Mouse (Mus musculus) layer of hippocampus, adult 11-12 months (tissue): ENCODE measurements around the gene Nmt1.

Source experiments
- DNase-seq: peaks from one replicate; pipeline ENCODE4 v3.0.0; 2022; ENCODE audit warnings: low spot score

Gene Nmt1

DNA sequence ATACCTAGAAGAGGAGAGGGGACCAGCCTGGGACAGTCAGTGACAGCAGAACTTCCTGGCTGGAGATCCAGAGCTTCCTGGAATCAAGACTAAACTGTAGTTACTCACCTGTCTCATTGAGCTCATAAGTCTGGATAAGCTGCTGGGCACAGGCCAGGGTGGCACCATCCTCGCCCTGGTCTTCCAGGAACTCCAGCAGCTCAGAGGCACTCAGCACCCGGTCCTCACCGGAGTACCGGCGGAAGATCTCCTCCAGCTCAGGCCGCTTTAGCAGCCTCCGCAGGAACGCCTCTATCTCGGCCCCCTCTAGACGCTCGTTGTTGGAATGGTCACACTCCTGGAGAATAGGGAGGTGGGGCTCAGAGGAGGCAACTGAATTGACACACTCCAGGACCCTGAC lies 50.1 kb downstream of the Nmt1 start:
- no peak for DNase-seq

- DNase-seq = no peak
Measured at GRCm38 (mm10) chr11:103080323-103081091, 52.5 kb downstream of the Nmt1 start.

GRCm38 (mm10) chr11:103081631-103082030 lies 53.6 kb downstream of the Nmt1 start:
- no peak for DNase-seq

DNA sequence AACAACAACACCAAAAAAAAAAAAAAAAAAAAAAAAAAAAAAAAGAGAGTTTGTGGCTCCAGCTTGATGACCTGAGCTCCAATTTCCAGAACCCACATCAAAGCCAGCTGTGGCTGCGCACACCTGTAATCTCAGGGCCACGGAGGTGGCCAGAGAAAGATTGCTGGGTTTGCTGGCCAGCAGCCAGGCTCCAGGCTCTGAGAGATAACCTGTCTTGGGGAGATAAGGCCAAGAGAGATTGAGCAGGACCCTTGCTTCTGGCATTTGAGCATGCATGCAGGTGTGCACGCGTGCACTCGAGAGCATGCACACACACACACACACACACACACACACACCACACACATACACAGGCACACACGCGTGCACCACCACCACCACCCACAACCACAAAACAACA lies 65.3 kb downstream of the Nmt1 start:
- DNase-seq = no peak

GRCm38 (mm10) chr11:103093862-103094833 lies 66.2 kb downstream of the Nmt1 start:
- DNase-seq = no peak

DNA sequence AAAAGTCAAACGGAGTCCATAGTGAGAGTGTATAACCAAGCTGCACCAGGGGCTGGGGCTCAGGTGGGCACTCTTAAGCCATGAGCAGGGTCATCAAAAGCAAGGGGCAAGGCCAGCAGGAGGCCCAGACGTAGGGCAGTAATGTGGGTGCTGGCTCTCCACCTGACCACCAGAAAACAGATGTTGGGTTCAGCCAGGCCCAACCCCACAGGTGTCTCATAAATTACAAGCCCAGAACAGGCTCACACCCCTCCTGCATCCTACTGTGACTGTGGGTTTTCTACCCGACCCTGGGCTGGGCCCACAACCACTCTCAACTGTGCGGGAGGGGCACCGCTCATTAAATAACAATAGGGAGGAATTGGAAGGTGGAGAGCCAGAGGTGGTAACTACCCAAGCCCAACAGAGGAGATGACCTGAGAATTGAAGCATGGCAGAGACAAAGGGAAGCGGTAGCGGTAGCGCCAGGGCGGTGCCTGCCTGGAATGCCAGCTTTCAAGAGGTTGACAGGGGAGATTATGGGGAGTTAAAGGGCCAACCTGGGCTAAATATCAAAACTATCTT lies 67.2 kb downstream of the Nmt1 start:
- DNase-seq = no peak

DNA sequence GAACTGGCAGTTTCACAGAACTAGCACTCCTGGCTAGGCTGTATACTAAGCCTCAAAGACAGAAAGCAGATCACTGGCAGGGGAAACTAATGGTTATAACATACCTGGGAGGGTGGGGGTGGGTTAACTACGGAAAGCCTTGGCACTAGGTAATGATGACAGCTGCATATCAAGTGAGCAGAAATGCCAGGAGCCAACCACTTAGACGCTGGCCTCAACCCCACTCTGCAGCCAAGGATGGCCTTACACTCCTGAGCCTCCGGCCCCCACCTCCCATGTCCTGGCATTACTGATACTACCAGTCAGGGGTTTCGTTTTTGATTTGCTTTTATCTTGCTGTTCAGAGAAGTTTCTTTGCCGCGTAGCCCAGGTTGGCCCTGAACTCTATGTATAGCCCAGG lies 67.8 kb downstream of the Nmt1 start:
- no peak for DNase-seq

GRCm38 (mm10) chr11:103096979-103097894 lies 69.2 kb downstream of the Nmt1 start:
- no peak for DNase-seq

DNA sequence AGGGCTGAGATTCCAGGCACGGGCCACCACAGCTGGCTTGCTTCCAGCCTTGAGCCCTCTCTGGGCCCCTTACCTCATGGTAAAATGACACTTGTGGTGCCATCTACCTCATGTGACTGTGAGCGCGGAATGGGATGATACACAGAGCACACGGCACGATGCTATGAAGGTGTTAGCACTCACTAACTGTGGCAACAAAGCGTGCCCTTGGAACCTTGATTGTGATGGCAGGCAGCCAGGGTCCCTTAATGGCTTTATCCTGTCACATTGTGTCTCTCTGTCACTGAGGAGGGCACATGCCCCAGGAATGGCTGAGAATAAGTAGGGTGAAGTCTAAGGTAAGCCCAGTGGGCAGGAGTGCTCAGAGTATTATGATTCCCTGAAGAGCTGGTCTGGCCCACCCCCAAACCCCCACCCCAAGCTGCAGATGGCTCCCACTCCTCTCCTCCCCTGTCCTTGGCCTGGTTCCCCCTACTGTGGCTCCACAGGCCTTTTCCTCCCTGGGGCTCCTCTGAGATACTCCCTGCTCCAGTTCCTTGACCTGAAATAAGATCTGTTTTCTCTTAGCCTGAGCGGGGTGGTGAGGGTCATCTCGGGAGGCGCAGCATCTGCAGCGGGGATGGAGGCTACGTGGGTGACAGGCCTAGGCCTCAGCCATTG lies 70.7 kb downstream of the Nmt1 start:
- no peak for DNase-seq

GRCm38 (mm10) chr11:103099352-103099940 lies 71.5 kb downstream of the Nmt1 start:
- no peak for DNase-seq

- no peak for DNase-seq
Measured at GRCm38 (mm10) chr11:103100361-103100760, 72.4 kb downstream of the Nmt1 start.

DNA sequence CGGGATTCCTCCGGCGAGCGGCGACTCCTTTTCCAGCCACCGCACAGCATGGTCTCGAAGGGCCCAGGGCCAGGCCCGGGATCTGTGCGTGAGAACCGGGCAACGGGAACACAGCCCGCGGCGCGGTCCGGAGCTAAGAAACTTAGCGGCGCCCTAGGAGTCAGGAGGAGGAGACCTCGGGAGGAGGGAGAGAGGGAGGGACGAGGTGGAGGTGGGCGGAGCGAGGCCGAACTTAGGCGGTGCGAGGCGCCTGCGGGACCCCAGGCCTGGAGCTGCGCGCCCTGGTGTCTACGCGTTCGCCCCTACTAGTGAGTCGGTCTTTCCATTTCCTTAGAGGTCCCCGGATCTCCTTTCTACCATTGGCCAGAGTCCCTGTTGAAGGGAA lies 73.5 kb downstream of the Nmt1 start, which contains the start of the genes Plcd3 and Acbd4:
TSS of gene Plcd3 (minus strand) at position 178 of the 385 bp plus-strand sequence.
TSS of gene Acbd4 (plus strand) at position 202 of the 385 bp plus-strand sequence.
- DNase-seq = peak; percentile 69

- DNase-seq = peak; percentile 76
Measured at GRCm38 (mm10) chr11:103101866-103102501, 74.0 kb downstream of the Nmt1 start.

DNA sequence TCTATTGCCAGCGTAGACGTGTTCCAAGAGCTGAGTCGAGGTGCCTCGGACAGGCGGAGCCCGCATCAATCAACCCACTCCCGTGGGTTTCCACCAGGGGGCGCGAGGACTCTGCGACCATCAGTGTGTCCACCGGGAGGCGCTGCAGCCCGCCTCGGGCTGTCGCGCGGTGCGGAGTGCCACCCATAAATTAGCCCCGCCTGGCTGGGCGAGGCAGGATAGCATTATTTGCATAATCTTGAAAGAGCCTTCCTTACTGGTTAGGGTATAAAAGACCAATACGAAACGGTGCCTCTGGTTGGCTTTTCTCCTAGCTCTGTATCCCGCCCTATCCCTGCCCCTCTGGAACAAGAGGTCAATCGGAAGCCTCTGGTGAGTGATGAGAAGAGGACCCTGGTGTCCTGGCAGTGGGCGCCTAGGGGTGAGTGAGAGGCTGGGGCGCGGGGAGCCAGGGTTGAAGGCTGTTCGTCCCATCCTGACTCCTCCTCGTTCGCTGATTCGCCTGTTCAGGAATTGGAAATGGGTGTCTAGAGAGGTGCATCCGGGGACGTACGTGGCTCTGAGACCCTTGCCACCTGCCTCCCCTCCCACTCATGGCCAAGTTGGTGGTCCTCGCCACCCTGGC lies 74.8 kb downstream of the Nmt1 start:
- peak; percentile 97 for DNase-seq

GRCm38 (mm10) chr11:103103621-103104020 lies 75.6 kb downstream of the Nmt1 start:
- DNase-seq = no peak

DNA sequence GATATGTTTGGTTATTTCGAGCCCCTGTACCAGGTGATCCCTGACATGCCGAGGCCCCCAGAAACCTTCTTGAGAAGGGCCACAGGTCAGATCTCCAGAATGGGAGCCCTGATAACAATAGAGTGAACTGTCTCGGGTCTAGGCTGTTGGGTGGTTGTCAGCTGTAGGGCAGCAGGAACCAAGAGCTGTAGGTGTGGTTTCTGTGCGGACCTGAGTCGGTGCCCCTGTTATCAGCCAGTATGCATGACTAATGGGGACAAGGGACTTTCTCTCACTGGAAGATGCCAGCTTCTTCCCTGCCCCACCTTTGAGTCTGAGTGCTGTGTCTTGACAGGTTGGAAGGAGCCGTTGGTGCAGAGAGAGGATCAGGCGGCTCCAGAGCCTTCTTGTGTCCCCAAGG lies 76.5 kb downstream of the Nmt1 start:
- no peak for DNase-seq

DNA sequence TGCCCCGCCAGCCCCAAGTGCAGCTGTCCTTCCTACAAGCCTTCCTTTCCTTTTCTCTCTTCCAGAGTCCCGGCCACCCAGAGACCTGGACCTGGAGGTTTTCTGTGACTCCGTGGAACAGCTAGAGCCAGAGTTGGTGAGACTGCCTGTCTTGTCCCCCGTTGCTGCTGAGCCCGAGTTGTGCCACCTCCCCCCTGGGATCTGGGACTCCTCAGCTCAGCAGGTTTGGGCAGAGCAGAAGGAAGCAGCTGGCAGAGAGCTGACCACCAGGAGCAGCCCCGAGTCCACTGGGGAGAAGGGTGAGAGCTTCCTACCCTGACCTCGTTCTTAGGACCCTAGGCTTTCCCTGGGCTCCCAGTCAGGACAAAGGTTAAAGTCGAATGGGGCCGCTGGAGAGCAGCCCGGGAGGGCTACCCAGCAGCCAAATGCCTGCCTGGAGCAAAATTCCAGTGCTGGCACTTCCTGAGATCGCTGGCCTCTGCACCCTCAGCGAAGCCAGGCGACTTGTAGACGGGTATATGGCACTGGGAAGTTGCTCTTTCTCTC lies 77.3 kb downstream of the Nmt1 start:
- DNase-seq = no peak

GRCm38 (mm10) chr11:103105810-103106209 lies 77.8 kb downstream of the Nmt1 start:
- DNase-seq = no peak

GRCm38 (mm10) chr11:103106386-103106785 lies 78.4 kb downstream of the Nmt1 start:
- no peak for DNase-seq
